Mouse (Mus musculus) MN1 (cell line): ENCODE results near the gene Vmn1r34.
"Not testable (repeated sequence)": the region's sequence is repeated elsewhere in the genome, so short reads cannot be mapped to it uniquely, and the experiment has no call there.

Experiments used
- DNase-seq: peaks from one replicate; pipeline ENCODE4 v3.0.0-alpha.2; 2016; ENCODE audit warnings: low spot score

Vmn1r34 gene

GRCm38 (mm10) chr6:66643779-66644178 lies at the start of gene Vmn1r34:
Gene Vmn1r34 (minus strand): TSS chr6:66643879.
- no peak for DNase-seq

GRCm38 (mm10) chr6:66685806-66686205 lies 42.1 kb upstream of the Vmn1r34 start, which contains the start of gene Vmn1r35:
Gene Vmn1r35 (minus strand): TSS chr6:66685906.
- no peak for DNase-seq

- not testable (repeated sequence) for DNase-seq
Observed at GRCm38 (mm10) chr6:66618182-66618581, 25.5 kb downstream of the Vmn1r34 start, which contains the start of gene Vmn1r33. Gene Vmn1r33 (minus strand): TSS chr6:66618282.

GRCm38 (mm10) chr6:66595804-66596203 lies 47.9 kb downstream of the Vmn1r34 start:
- no peak for DNase-seq
